Mouse (Mus musculus) thymus, postnatal 25 days (tissue): ENCODE results near the gene Opa3.
A peak's percentile ranks its signal among the peaks of the same experiment; 100 is the strongest.
"Not testable (repeated sequence)": the region's sequence is repeated elsewhere in the genome, so short reads cannot be mapped to it uniquely, and the experiment has no call there.

ENCODE experiments used
- DNase-seq: peaks from one replicate; pipeline ENCODE4 v3.0.0; 2022

Gene Opa3

DNA sequence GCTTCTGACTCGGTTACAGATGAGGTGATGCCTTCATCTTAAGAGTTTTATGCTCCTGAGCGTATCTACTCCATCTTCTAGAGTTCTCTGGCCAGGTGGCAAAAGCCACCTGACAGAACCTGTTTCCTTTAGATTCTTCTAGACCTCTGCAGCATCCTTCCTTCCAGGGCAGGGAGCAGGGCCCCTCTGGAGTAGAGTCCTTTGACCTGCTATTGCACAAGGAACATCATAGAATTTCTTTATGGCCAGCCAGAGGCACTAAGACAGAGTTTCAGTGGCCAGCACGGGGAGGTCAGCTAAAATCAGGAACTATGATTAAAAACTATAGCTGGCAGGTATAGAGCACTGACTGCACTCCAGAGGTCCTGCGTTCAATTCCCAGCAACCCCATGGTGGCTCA lies 23.9 kb downstream of the Opa3 start:
- no peak for DNase-seq

DNA sequence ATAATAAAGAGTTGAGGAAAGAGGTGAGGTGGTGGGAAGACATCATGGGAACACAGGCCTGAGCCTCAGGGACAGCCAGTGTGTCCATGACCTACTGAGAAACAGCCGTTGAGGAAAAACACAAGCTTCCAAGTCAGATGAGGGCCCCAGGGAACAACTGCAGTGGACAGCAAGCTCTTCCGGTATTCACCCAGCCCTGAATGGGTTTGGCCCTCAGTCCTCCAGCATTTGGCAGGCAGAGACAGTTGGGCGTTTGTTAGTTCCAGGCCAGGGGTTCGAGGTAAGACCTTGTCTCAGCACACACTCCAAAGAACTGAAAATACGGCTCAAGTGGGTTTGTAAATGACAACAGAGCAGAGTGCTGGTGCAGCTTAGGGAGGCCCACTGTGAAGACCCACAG lies 25.3 kb downstream of the Opa3 start:
- DNase-seq = no peak

DNA sequence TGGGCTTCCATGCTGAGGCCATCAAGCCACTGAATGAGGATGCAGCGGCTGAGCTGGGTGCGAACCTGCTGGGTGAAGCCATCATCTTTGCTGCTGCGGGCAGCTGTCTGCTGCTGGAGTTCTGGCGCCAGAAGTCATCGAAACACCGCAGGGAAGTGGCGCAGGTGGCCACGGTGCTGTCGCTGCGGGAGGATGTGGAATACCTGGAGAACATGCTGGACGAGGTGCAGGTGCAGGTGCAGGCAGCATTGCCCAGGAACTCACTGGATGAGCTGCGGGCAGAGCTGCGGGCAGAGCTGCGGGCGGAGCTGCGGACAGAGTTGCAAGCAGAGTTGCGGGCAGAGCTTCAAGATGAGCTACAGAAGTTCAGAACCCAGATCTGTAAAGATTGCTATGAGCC lies 27.3 kb downstream of the Opa3 start:
- no peak for DNase-seq

DNA sequence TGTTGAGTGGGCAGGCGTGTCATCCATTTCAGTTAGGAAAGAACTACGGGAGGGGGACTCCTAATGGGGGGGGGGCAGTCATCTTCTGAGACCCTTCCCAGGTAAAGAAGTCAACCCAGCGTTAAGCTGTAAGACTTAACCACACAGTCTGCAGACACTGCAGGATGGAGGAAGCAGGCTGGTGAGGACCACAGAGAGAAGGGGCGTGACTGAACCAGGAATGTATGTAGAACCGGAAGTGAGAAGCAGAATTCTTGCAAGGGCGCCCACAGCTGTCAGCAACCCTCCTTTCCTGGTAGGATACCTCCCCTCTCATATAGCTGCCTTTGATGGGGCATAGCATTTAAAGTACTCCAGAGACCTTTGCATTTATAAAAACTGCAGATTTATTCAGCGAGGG lies 28.4 kb downstream of the Opa3 start:
- DNase-seq = peak; percentile 30

DNA sequence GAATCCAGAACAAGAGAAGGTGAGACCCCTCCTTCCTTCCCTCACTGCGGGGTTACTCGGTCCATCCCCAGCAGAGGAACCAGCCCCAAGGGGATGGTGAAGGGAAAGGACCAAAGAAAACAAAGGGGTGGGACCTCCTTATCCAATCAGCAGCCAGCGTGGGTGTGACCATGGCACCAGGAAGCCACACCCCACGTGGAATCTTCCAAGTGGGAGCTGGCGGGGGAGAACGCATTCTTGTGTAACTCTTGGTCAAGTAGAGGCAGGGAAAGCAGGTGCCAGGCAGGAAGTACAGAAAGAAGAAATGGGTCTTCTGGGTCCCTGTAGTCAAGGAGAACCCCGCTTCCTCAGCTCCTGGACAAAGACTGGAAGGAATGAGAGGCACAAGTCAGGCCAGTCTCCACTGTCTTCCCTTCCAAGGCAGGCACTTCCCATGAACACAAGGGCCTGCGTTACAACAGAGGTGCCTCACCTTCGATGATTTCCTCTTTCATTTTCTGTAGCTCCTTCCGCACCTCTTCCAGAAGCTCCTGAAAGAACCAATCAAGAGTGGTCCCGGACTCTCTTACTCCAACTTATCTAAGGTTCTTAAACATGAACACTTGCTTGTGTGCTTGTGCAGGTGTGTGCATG lies 29.4 kb downstream of the Opa3 start:
- DNase-seq = peak; percentile 19

DNA sequence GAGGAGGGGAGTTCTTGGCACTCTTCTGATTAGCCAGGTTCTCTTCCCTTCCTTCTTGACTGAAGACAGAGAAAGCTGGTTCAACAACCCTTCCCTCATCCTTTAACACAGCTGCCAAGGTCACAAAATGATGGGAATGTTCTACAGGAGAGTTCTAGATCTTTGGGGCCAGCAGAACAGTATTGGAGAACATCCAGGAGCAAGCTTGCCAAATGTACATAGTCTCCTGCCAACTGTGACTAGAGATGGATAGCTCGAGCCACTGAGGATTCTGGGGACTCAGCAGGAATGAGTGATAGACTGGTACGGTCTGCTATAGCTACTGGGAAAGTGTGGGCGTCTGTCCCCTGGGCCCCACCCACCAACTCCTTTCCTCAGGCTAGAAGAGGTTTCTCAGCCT lies 30.2 kb downstream of the Opa3 start:
- DNase-seq = no peak

DNA sequence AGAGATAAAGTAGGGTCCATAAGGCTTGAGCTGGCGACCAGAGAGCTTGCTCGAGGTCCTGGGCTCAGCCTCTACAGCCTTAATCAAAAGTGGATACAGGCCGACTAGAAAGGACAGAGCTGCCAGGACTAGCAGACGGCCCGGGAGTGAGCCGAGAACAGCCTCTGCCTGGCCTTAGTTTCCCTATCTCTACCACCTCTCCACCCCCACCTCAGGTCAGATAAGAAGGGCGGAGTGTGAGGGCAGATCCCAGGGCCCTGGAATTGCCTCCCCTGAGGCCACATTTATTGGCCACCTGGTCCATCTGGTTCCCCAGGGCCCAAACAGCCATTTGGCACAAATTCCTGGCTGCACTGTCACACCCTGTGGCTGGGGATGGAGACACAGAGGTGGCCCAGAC lies 37.0 kb downstream of the Opa3 start:
- no peak for DNase-seq

DNA sequence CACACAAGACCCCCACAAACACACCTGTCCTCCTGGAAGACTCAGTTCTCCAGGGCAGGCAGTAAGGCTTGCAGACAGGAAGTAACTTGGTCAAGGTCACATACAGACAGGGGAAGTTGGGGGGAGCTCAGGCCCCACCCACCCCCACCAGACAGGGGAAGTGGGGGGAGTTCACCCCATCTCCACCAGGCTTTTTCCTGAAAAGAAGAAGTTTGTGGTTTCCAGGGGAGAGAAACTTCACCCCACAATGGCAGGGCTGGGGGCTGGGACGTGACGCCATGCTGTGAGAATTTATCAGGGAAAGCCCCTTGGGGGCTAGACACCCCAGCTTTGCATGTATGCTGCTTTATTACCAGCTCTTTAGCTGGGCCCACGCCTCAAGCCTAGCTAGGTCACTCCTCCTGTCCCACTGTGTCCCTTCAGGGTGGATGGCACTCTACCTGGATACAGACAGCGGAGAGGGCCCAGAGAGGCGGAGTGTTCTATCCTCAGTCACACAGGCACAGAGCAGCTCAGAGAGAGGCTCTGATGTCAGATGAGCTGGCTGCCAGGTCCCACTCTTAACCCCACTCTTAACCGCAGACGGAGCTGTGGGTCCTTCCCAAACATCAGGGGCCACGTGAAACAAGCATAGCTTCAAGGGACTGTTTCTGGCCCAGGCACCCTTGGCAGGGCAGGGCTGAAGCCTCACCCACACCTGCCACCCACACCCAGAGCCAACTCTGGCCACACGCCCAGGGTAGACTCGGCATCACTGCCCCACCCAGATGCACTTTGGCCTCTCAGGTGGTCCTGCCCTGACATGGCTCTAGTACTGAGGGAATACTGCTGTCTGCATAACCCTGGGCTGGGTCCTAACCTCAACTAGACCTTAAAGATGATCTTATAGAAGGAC lies 38.0 kb downstream of the Opa3 start:
- DNase-seq = peak; percentile 59

DNA sequence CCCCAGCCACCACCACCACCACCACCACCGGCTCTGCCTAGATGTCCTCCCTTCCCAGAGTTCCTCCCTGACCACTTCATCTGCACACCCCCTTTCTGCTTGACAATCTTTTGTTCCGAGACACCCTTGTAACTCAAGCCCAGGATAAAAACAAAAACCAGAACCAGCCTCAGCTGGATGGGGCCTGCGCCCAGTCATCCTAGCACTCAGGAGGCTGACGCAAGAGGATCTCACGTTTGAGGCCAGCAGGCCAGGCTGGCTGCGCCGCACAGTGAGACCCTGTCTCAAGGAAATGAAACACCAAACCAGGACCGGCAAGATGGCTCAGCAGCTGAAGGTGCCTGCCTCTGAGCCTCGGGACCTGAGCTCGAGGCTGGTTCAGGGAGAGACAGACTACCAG lies 38.9 kb downstream of the Opa3 start:
- no peak for DNase-seq

DNA sequence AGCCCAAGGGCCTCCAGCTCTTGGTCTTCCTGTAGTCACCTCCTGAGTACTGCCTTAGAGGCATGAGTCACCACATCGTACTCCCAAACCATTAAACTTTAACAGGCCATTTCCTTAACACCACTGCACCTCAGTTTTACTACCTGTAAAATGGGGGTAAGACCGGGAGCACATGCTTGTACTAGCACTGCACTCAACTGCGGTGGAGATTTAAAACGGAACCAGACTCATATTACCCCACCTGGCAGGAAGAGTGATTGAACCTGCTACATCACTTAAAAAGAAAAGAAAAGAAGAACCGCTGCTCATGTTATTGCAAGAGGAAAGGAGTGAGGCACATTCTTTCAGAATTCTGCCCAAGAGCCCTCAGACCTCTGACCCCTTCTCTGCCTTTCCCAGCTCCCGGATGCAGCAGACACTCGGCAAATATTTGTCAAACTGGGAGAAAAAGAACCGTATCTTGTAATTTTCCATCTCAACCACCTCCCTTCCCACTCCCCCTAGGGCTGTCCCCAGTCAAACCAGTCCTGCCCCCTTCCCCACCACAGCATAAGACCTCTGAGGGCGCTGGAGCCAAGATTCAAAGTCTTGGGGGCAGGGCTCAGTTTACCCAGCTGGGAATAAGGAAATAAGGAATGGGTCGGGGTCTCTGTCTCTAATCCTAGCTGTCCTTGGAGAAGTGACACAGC lies 41.0 kb downstream of the Opa3 start:
- peak; percentile 25 for DNase-seq

DNA sequence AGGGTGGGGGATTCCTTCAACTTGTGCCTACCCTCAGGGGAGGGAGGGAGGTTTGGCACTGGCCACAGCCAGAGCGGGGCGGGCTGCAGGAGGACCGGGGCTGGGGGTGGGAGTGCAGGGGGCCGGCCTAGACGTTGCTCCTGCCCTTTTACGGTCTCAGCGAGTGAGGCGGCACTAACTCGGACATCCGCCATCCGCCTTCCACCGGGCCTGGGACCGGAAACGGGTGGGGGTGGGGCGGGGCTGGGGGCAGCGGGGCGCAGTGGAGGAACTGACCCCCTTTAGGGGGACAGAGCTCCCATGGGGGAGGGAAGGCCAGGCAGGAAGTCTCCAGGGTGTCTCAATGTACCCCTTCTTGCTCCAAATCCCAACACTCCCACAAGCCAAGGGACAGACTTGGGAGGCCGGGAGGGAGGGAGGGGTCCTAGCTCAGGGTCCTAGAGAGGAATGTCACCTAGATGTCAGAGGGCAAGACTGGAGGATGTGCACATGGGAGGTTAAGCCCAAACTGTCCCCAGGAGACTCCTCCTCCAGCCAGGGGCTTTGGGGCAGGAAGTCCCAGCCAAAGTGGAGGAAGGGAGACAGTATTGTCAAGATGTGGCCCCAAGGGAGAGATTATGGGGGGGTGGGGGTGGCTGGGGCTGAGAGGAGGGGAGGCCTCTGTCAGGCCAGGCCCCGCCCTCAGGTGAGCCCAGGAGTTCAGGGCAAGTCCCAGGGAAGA lies 41.7 kb downstream of the Opa3 start:
- DNase-seq = peak; percentile 30

DNA sequence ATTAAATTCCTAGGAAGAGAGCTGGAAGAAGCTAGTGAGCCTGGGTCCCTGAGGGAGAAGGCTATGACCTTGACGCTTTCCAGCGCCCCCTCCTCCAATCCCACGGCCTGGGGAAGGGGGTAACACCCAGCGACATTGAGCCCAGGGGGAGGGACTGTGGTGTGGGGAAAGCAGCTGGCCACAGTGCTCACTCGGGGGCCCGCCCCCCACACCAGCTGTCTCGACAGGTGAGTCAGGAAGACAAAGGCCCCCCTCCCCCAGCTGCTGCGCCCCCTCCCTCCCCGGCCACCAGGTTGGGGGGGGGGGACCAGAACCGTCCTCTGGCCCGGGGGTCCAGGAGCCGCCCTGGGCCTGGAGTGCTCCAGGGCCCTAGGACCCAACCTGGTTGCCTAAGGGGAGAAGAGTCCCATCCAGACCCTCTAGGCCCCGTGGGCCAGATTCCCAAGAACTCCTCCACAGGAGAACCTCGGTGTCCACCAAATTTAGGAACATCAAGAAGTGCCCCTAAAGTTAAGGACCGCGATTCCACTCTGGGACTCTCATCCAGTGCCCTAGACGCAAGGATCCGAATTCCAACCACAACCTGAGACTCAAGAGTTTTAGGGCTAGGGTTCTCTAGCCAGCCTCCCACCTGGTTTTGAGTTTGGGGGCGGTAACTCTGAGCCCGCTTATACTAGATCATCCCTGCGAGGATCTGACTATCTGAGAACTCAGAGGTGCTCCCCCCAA lies 42.5 kb downstream of the Opa3 start:
- DNase-seq = peak; percentile 48

DNA sequence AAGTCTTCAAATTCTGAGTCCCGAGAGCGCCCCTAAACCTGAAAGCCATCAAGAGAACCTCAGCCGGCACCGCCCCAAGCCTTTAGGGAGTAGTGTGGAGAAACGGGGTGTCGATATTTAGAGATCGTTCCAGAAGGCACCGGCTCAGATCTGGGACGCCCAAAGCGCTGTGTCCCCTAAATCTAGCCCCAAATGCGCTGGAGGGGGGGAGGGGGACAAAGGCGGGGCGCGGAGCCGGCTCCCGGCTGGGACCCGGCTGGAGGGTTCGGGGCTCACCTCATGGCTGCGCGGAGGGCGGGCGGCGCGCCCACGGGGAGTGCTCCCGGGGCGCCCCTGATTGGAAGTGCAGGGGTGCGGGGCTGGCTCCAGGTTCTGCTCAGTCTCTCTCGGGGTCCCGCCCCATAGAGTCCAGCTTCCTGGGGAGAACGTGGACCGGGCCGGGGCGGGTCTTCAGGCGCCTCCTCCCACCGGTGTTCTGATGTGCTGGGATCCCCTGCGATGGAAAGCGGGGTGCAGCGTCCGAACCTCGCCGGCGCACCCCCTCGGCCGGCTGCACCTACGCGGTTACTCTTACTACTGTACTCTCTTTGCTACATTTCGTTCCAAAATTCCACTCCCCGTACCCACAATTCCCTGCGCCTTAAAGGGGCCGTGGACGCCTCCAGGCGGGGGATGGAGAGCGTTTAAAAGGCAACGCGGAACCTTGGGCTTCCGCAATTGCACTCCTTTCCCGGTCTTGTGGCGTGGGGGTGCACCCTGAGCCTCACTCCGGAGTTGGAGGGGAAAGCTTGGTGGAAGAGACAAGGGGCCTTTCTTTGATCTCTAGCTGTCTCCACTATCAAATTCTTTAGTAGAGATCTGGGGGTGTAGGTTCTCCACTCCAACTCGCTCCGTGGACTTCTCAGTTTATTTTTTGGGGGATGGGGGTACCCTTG lies 43.4 kb downstream of the Opa3 start, which contains the start of gene Vasp:
Vasp (minus strand) TSS at position 580 of the 935 bp plus-strand sequence.
- peak; percentile 87 for DNase-seq

DNA sequence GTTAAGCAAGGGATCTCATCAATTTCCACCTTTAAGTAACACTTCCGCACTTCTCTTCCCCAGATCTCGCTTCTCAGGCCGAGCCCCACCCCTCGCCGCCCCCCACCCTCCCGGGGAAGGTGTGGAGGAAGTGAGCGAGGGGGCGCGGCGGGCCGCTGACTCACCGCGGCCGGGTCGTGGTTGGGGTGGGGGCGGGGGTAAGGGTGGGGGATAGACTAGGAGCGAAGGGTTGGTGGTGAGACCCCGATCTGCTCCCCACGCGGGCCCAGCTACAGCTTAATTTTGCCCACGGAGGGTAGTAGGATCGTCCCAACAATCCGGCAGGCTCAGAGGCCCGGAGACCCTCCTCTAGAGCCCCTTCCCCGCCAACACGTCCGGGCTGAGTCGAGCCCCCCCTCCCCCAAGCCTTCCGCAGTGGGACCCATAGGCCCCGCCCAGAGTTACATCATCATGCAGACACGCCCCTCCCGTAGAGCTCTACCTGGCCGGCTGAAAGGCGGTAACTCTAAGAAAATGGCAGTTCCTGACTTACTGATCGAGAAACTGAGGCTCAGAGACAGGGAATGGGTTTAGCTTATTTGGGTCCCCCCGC lies 44.1 kb downstream of the Opa3 start:
- DNase-seq = peak; percentile 91

DNA sequence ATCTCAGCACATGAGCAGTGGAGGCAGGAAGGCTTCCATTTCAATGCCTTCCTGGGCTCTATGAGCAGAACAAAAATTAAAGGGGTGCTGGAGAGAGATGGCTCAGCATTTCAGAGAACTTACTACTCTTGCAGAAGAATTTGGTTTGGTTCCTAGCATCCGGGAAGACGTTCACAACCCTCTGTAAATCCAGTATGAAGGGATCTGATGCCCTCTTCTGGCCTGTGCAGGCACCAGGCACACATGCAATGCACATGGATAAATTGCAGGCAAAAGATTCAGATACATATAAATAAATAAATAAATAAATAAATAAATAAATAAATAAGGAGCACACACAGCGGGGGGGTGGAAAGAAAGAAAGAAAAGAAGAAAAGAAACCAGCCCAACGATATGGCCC lies 48.1 kb downstream of the Opa3 start:
- DNase-seq = peak; percentile 26

DNA sequence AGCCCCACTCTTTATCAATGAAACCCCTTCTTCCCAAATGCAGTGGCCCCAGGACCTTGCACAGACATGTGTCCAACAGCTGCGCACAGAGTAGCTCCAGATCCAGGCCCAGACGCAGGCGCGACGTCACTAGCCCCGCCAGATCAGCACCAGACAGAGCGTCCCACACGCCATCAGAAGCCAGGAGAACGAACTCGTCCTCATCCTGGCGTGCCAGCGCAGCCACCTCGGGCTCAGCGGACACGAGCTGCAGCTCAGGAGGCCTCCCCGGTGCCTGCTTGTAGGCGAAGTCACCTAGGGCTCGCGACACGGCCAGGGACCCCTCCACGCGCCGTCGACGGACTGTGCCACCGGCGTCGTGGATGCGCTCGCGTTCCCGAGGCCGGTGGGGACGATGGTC lies 50.9 kb downstream of the Opa3 start:
- no peak for DNase-seq

DNA sequence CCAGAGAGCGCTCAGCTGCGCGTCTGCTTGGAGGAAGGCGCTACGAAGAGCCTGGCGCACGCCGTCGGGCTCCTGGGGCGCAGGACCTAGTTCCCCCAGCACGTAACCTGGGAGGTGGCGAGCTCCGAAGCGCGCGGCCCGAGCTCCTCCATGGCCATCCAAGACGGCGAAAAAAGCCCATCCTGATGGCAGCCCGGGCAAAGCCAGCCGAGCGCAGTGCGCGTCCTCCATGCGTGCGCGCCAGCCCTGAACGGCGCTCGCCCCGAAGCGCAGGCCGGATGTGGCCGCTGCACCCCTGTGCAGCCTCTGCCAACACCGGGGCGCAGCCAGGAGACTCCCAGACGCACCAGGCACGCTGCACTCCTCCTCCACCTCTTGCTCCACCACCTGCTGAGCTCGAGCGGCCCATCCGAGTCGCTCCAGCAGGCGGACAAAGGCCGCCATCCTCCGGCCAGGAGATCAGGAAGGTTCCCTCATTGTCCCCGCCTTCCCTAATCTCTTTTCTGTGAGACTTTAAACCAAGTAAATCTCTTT lies 51.5 kb downstream of the Opa3 start, which contains the start of gene Ppm1n:
Ppm1n (minus strand) TSS at position 484 of the 534 bp plus-strand sequence.
- peak; percentile 49 for DNase-seq

DNA sequence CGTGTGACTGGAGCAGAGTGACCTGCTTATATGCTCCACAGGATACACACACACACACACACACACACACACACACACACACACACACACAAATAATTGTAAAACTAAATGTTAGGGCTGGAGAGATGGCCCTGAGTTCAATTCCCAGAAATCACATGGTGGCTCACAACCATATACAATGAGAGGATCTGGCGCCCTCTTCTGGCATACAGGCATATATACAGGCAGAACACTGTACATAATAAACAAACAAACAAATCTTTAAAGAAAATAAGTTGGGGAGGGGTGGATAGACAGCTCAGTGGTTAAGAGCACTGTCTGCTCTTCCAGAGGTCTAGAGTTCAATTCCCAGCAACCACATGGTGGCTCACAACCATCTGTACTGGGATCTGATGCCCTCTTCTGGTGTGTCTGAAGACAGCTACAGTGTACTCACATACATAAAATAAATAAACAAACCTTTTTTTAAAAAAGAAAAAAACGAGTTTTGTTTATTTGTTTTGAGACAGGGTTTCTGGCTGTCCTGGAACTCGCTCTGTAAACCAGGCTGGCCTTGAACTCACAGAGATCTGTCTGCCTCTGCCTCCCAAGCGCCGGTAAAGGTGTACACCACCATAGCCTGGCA lies 53.7 kb downstream of the Opa3 start:
- not testable (repeated sequence) for DNase-seq

DNA sequence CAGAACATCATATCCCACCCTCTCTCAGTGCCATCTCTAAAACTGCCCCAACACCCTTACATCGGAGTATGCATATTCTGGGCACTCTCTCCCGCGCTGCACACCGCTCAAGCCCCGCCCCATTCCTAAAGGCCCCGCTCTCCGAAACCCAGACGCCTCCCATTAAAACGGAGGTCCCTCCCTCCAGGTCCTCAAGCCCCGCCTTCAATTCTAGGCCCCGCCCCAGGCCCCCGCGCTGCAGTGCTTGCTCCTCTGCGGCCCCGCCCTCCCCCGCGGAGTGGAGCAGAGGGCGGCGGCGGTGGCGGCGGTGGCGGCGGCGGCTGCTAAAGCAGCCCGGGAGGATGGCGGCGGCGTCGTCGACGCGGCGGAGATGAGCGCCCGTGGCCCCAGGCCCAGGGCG lies 54.3 kb downstream of the Opa3 start, which contains the start of gene Rtn2:
Rtn2 (plus strand) TSS at position 240 of the 400 bp plus-strand sequence.
- DNase-seq = peak; percentile 66
